Comparison of ENCODE assay signal across 8 mouse cellular contexts in genomic region chr4:82619539-82619941, GRCm38 (mm10).
DNase-seq lines count a peak whose midpoint lies in the region; ATAC-seq and TF ChIP-seq lines count a peak whose summit lies in the region.

No protein-coding gene starts in this region.

- TF ChIP-seq POLR2A in thymus, adult 2 months (IDR thresholded peaks at IDR 0.05; ENCODE audit: control insufficient read depth, extremely low read depth, insufficient read depth, low read length, poor library complexity), result no peak

- DNase-seq in 3T3-L1 (ENCODE audit: low read depth, low spot score) (peak; percentile 63), ES-CJ7 (ENCODE audit: low read depth, low spot score) (peak; percentile 84)
- DNase-seq in cerebellum, postnatal 36 days, result peak; percentile 43 to 58
- DNase-seq in thymus, adult 2 months, result no peak
- no peak for DNase-seq in heart, postnatal 14 days

- H3K9me3 ChIP-seq in kidney, embryonic 16.5 days (ENCODE audit: low read length), result no peaks in the 10 kb centered on the region
- no peaks in the 10 kb centered on the region for H3K9me3 ChIP-seq in limb, embryonic 15.5 days
- H3K9me3 ChIP-seq in stomach, embryonic 14.5 days (ENCODE audit: control insufficient read depth, low read depth, low read length), result no peaks in the 10 kb centered on the region

- no peaks in the 10 kb centered on the region for H3K27me3 ChIP-seq in kidney, embryonic 16.5 days (ENCODE audit: insufficient read depth, low read length)
- H3K27me3 ChIP-seq in limb, embryonic 15.5 days, result no peaks in the 10 kb centered on the region
- no peaks in the 10 kb centered on the region for H3K27me3 ChIP-seq in stomach, embryonic 14.5 days (ENCODE audit: control insufficient read depth, insufficient read depth, low read length)
- H3K27me3 ChIP-seq in thymus, adult 2 months (ENCODE audit: control insufficient read depth, insufficient read depth, low read length), result no peaks in the 10 kb centered on the region

- H3K27ac ChIP-seq in kidney, embryonic 16.5 days (ENCODE audit: low read length), result no peak overlapping the region
- 0 out of 2 replicates have a peak overlapping the region, but pooled peaks have one; percentile 5 for H3K27ac ChIP-seq in limb, embryonic 15.5 days
- no peak overlapping the region for H3K27ac ChIP-seq in stomach, embryonic 14.5 days (ENCODE audit: low read length)
- no peak overlapping the region for H3K27ac ChIP-seq in thymus, adult 2 months (ENCODE audit: control insufficient read depth, insufficient read depth, low read length)

- H3K36me3 ChIP-seq in kidney, embryonic 16.5 days (ENCODE audit: insufficient read depth, low read length), result no peaks in the 10 kb centered on the region
- H3K36me3 ChIP-seq in limb, embryonic 15.5 days, result no peaks in the 10 kb centered on the region
- no peaks in the 10 kb centered on the region for H3K36me3 ChIP-seq in stomach, embryonic 14.5 days (ENCODE audit: control insufficient read depth, insufficient read depth, low read length)
- no peaks in the 10 kb centered on the region for H3K36me3 ChIP-seq in thymus, adult 2 months (ENCODE audit: control insufficient read depth, insufficient read depth, low read length)

- H3K9ac ChIP-seq in kidney, embryonic 16.5 days (replicated peaks; ENCODE audit: low read length), result no peak overlapping the region
- no peak overlapping the region for H3K9ac ChIP-seq in limb, embryonic 15.5 days
- no peak overlapping the region for H3K9ac ChIP-seq in stomach, embryonic 14.5 days (replicated peaks; ENCODE audit: low read depth, low read length)

- peak; percentile 29; the same call in 1 of the 2 replicates for ATAC-seq in kidney, embryonic 16.5 days (ENCODE audit: low FRiP score, low TSS enrichment)
- no peak for ATAC-seq in limb, embryonic 15.5 days (ENCODE audit: insufficient number of reproducible peaks, low FRiP score, low TSS enrichment, low read depth)
- peak; percentile 37; the same call in 1 of the 2 replicates for ATAC-seq in stomach, embryonic 14.5 days (ENCODE audit: insufficient number of reproducible peaks, insufficient read depth, low FRiP score, low read depth)

- WGBS in kidney, embryonic 16.5 days, result 37% methylated on average over 12 of the region's 12 CpGs
- 45% methylated on average over 12 of the region's 12 CpGs for WGBS in limb, embryonic 15.5 days
- WGBS in stomach, embryonic 14.5 days, result 48% methylated on average over 12 of the region's 12 CpGs
- WGBS in thymus, adult 2 months, result 23% methylated on average over 12 of the region's 12 CpGs

- TF ChIP-seq CTCF in thymus, adult 2 months (IDR thresholded peaks at IDR 0.05; ENCODE audit: borderline replicate concordance, control insufficient read depth, extremely low read depth, insufficient read depth, low read length, poor library complexity), result no peak

- H3K4me3 ChIP-seq in kidney, embryonic 16.5 days (ENCODE audit: low read length), result no peak overlapping the region
- no peak overlapping the region for H3K4me3 ChIP-seq in limb, embryonic 15.5 days
- no peak overlapping the region for H3K4me3 ChIP-seq in stomach, embryonic 14.5 days (ENCODE audit: low read depth, low read length)
- H3K4me3 ChIP-seq in thymus, adult 2 months (ENCODE audit: control insufficient read depth, insufficient read depth, low read length), result no peak overlapping the region

- H3K4me2 ChIP-seq in kidney, embryonic 16.5 days (replicated peaks; ENCODE audit: low read depth, low read length), result no peak overlapping the region
- H3K4me2 ChIP-seq in limb, embryonic 15.5 days, result no peak overlapping the region
- no peak overlapping the region for H3K4me2 ChIP-seq in stomach, embryonic 14.5 days (replicated peaks; ENCODE audit: low read depth, low read length)

- intact Hi-C loops in heart, postnatal 14 days (cut with DNase I), result loop anchor here (5.0 to 10.0 kb wide), 2 partner anchors 1445 to 1752 kb away; no protein-coding TSS in a partner anchor

- H3K4me1 ChIP-seq in kidney, embryonic 16.5 days (ENCODE audit: insufficient read depth, low read length), result peaks cover 22% of the 10 kb centered on the region
- peaks cover 28% of the 10 kb centered on the region for H3K4me1 ChIP-seq in limb, embryonic 15.5 days
- H3K4me1 ChIP-seq in stomach, embryonic 14.5 days (ENCODE audit: control insufficient read depth, insufficient read depth, low read length), result peaks cover 17% of the 10 kb centered on the region; the same call in 1 of the 2 replicates
- peaks cover 3% of the 10 kb centered on the region for H3K4me1 ChIP-seq in thymus, adult 2 months (replicated peaks; ENCODE audit: control insufficient read depth, insufficient read depth, low read length)

Comparison
In these comparisons a context has a peak if more than half of its experiments do, and no peak if none do; other contexts are left out.
1. DNase-seq: peak in 3T3-L1 (single experiment), ES-CJ7 (single experiment) and cerebellum, postnatal 36 days (2 of 2); none in thymus, adult 2 months (single experiment) and heart, postnatal 14 days (0 of 2).